Mouse (Mus musculus): ENCODE measurements around the gene Sbk3.

Sbk3 gene

DNA sequence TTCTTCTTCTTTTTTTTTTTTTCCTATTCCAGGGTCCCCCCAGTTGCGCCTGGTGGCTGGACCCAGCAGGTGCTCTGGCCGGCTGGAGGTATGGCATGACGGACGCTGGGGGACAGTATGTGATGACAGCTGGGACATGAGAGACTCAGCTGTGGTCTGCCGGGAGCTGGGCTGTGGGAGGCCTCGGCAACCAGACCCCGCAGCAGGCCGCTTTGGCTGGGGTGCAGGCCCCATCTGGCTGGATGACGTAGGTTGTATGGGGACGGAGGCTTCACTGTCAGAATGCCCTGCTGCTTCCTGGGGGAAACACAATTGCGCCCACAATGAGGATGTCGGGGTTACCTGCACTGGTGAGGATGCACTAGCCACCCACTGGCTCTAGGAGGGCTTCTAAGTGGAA lies 37.9 kb downstream of the Sbk3 start:
- DNase-seq (ENCODE audit: low read depth, low spot score) = no peak

DNA sequence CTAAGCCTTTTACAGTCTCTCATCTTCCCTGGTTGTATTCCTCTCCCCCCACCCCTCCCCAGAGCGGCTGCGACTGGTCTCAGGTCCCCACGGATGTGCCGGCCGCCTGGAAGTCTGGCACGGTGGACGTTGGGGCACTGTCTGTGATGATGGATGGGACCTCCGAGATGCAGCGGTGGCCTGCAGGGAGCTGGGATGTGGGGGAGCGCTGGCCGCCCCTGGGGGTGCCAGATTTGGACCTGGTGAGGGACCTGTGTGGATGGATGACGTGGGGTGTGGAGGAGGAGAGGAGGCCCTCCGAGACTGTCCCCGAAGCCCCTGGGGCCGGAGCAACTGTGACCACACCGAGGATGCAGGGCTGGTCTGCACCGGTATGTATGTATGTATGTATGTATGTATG lies 42.6 kb downstream of the Sbk3 start:
- no peak for DNase-seq (ENCODE audit: low read depth, low spot score)

DNA sequence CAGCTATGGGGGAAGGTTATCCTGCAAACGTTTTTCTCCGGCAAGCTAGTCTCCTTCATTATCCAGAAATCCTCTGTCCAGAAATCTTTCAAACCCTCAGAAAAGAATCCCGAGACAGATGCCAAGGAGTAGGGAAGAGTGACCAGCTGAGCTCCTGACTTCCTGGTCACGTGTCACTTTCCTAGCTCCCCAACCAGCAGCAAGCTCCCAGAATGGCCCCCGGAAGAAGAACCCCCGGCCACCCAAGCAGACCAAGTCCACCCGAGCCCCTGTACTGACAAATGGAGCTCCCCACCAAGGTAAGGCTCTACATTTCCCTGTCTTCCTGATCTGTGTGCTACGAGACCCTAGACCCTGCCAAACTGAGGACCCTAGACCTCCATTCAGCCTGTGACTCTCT lies 43.3 kb downstream of the Sbk3 start:
- no peak for DNase-seq (ENCODE audit: low read depth, low spot score)

DNA sequence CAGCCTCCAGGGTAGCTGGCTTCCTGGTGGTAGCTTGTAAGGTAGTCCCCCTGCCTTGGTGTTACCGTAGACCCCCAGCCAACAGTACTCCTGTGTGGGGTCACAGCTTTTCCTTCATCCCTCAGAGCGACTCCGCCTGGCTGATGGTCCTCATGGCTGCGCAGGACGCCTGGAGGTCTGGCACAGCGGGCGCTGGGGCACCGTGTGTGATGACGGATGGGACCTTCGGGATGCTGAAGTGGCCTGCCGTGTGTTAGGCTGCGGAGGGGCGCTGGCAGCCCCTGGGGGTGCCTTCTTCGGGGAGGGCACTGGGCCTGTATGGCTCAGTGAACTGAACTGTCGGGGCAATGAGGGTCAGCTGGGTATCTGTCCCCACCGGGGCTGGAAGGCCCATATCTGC lies 44.1 kb downstream of the Sbk3 start:
- DNase-seq (ENCODE audit: low read depth, low spot score) = no peak

DNA sequence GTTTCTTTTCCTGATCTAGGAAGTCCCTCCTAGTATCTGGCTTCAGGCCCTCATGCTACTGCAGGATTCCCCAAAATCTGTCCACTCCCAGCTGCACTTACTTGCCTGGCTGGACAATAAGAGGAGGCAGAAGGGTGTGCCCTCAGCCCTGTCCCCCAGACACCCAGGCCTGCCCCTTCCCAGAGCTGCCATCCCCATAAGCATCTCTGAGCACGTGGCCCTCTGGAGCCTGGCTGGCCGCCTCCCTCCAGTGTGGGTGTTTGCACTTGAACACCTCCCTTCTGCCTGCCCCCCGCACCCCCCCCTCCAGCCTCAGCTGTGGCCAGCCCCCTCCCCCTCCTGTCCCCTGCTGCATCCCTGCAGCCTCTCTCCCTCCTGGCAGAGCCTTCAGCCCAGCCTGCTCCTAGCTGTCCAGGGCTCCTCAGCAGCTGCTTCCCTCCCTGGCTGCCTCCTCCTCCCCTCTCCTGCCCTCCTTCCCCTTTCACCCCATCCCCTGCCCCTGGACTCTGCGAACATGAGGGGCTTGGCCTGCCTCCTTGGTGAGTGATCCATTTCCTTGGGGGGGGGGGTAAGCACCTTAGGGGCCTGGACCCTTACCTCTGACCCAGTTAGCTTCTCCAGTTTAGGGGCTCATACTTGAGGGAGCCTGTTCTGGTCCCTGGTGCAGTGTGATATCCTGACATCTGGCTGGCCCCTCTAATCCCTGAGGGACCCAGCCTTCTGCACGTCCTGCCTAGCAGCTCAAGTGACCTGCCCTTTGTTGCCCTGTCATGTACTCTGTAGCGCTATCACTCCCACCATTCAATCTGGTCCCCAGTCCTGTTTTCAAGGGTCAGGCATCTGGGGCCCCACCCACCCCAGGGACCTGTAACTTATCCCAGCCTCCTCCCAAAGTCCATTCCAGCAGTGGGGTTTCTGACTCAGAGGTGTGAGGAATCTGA lies 45.3 kb downstream of the Sbk3 start, which contains the start of gene Ssc5d:
Gene Ssc5d, plus strand, starts transcription at position 345 of the 941 bp plus-strand sequence.
- DNase-seq (ENCODE audit: low read depth, low spot score) = no peak

DNA sequence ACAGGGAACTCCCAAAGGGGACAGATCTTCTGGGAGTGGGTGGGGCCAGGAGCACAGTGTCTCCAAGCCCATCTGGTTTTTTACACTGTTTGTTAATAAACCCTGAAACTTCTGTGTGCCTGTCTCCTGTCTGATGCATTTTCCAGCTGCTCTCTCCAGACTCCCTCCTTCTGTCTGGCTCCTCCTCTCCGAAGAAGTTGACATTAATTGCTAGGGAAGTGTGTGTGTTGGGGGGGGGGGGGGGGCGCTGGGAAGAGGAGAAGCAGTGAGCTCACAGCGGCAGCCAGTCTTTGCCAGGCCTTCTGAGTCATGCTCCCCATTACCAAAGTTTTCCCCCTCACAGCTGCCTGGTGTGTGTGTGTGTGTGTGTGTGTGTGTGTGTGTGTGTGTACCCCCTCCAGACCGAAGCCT lies 46.1 kb downstream of the Sbk3 start:
- no peak for DNase-seq (ENCODE audit: low read depth, low spot score)

DNA sequence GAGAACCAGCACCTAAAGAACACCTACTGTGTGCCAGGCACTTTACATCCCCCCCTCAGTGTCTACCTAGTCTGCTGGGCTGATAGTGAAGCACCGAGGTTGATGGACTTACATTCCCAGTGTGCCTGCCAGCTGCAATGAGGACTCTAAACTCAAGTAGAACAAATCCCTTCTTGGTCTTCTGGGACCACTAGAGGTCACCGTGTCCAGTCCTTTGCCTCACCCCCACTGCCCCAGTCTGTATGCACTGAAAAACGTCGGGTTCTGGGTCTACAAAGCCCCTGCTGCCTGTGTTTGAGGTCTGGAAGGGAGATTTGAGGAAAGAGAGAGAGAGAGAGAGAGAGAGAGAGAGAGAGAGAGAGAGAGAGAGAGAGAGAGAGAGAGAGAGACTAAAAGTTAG lies 46.5 kb downstream of the Sbk3 start:
- DNase-seq (ENCODE audit: low read depth, low spot score) = no peak

DNA sequence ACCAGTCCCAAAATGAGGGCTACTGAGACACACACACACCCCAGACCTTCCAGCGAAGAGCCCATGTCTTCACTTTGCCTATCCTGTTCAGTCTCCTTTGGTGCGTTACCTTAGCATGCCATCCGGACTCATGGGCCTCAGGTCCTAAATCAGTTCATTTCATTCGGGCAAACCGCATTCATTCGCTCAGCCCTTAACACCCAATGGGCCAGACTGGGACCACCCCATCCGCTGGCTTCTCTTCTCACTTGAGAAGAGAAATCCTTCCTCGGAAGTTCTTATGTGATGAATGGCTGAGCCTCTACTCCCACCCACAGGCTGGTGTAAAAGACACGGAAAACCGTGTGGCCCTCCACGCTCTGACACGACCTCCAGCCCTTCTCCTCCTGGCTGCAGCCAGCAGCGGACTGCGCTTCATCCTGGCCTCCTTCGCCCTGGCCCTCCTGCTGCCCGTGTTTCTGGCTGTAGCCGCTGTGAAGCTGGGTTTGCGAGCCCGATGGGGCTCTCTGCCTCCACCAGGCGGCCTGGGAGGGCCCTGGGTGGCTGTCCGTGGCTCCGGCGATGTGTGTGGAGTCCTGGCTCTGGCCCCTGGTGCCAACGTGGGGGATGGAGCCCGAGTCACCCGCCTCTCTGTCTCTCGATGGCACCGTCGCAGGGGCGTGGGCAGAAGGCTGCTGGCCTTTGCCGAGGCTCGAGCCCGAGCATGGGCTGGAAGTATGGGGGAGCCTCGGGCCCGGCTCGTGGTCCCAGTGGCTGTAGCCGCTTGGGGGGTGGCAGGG lies 47.2 kb downstream of the Sbk3 start:
- no peak for DNase-seq (ENCODE audit: low read depth, low spot score)

DNA sequence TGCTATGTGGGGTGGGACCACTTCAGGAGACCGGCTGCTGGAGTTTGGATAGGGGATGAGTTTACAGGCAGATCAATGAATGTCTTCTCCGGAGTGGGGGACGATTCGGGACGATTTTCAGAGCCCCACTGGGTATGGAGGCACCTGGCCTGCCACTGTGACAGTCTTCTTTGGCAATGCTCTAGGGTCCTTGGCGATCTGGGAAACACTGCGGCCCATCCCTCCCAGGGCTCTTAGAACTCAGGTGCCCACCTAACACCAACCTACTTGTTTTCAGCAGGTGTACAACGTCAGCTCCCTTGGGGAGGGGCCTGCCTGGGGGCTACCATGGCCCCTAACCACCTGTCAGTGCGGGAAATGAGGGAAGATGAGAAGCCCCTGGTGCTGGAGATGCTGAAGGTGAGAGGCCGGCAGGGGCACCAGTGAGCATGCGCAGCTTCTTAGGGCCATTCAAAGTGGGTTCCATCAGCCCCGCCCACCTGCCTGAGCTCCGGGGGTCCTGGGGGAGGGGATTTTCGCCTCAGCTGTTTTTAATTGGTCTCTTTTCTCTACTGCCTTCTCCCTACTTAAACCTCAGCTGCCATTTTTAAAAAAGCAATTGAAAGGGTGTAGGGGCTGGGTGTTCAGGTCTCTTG lies 47.9 kb downstream of the Sbk3 start:
- no peak for DNase-seq (ENCODE audit: low read depth, low spot score)

DNA sequence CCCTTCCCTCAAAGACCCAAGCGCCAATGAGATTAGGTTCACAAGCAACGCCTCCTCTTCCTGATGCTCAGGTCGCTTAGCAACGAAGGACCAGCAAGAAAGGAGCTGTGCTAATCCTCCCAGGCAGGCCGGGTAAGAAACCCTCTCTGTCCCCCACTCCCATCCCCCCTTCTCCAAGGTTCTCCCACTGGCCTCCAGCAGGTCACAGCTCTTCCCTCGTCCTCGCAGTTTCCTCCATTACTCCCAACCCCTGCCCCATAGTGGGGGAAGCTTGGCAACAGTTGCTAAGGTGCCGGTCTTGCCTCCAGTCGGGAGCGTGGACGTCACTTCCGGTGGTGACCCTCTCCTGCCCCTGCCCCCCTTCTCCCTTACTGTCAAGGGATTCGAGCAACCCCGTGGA lies 48.5 kb downstream of the Sbk3 start:
- DNase-seq (ENCODE audit: low read depth, low spot score) = no peak

DNA sequence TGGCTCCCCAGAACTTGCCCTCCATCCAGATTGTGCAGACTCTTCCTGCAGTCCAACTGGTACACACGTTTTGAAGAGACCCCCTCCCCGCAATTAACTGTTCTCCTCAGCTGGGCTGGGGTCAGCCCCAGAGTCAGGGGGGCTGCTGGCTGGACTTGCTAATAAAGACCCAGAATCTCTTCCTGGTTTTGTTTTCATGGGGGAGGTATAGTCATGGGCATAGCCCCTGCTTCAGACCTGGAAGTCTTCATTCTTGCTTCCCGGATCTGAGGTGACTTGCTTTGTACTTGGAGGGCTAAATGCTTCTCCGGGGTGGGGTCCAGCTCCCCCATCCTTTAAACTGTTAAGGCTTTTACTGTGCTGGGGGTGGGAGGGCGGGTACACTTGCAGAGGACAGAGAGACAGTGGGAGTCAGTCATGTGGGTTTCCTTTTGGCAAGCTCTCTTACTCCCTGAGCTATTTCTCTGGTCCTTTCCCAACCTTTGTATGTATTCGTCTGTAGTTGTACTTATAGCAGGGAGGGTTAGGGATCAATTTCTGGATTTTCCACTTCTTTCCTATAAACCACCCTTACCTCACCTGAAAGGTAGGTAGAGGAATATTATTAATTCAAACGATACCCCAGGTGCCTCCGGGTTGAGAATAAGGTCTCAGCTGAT lies 49.0 kb downstream of the Sbk3 start, which contains the start of gene Nat14:
Gene Nat14, plus strand, starts transcription at position 205 of the 659 bp plus-strand sequence.
- DNase-seq (ENCODE audit: low read depth, low spot score) = no peak

DNA sequence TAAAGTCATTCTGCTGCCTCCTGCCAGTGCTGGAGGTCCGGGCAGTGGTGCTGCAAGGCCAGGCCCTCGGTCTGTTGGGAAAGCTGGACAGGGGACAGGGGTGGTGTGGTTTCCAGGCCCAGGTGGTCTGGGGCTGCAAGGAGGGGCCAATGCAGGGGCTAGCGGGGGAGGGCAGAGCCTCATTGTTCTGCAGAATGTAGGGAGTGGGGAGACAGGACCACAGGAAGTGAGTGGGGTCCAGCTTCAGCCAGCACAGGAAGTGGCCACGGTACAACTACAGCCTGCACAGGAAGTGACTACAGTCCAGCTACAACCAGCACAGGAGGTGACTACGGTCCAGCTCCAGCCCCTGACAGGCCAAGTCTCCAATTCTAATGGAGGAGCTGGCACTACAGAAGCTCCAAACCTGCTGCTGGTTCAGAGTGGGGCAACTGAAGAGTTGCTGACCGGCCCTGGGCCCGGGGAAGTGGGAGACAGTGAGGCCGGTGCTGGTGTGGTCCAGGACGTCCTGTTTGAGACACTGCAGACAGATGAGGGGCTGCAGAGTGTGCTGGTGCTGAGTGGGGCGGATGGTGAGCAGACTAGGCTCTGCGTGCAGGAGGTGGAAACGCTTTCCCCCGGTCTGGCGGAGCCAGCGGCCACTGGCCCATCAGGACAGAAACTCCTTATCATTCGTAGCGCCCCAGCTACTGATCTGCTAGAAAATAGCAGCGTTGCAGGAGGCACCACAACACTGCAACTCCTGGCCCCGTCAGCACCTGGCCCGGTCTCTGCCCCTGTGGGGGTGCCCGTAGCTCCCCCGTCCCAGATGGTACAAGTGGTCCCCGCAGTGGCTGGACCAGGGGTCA lies 49.8 kb downstream of the Sbk3 start:
- DNase-seq (ENCODE audit: low read depth, low spot score) = no peak

DNA sequence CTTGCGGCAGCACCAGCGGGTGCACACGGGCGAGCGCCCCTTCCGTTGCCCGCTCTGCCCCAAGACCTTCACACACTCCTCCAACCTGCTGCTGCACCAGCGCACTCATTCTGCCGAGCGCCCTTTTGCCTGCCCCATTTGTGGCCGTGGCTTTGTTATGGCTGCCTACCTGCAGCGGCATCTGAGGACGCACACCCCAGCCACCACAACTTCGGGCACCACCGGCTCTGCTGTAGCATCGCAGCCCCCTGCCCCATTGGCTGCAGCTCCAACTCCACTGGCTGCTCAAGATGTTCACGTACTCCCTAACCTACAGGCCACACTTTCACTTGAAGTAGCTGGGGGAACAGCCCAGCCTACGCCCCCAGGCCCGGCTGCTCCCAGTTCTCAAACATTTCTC lies 50.5 kb downstream of the Sbk3 start:
- no peak for DNase-seq (ENCODE audit: low read depth, low spot score)

DNA sequence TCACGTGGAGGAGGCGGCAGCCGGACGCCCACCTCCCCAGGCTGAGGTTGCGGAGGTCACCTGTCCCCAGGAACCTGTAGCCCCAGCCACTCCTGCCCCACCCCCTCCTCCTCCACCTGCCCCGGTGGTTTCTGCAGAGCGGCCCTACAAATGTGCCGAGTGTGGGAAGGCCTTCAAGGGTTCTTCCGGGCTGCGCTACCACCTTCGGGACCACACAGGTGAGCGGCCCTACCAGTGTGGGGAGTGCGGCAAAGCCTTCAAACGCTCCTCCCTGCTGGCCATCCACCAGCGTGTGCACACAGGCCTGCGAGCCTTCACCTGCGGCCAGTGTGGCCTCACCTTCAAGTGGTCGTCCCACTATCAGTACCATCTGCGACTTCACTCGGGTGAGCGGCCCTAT lies 51.0 kb downstream of the Sbk3 start:
- DNase-seq (ENCODE audit: low read depth, low spot score) = no peak

DNA sequence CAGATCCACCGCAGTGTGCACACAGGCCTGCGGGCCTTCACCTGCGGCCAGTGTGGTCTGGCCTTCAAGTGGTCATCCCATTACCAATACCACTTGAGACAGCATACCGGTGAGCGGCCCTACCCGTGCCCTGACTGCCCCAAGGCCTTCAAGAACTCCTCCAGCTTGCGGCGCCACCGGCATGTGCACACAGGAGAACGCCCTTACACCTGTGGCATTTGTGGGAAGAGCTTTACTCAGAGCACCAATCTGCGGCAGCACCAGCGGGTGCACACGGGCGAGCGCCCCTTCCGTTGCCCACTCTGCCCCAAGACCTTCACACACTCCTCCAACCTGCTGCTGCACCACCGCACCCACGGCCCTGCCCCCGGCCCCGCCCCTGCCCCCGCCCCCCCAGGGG lies 51.9 kb downstream of the Sbk3 start:
- DNase-seq (ENCODE audit: low read depth, low spot score) = no peak

DNA sequence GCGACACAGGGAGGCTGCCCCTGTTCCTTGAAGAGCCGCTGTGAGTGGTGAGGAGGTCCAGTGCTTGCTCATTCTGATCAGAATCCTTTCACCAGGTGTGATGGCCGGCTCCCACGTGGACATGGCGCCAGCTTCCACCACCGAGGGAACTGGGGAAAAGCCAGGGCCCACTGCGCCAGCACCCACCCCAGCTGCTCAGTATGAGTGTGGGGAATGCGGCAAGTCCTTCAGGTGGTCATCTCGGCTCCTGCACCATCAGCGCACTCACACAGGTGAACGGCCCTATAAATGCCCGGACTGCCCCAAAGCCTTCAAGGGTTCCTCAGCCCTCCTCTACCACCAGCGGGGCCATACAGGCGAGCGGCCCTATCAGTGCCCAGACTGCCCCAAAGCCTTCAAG lies 52.3 kb downstream of the Sbk3 start:
- no peak for DNase-seq (ENCODE audit: low read depth, low spot score)

DNA sequence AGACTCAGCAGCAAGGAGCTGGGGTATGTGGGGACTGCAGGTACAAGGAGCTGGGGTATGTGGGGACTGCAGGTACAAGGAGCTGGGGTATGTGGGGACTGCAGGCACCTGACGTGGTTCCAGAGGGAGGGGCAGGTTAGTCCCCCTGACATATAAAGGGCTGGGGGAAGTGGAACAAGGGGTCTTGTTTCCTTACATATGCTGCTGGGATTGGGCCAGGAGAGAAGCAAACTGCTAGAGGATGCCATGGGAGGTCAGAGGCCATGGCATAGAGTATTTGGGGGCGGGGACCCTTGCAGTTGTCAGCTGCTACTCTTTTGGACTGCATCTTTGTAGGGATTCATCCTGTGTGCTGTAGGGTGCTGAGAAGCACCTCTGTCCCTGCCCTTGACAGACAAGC lies 53.5 kb downstream of the Sbk3 start:
- DNase-seq (ENCODE audit: low read depth, low spot score) = no peak

DNA sequence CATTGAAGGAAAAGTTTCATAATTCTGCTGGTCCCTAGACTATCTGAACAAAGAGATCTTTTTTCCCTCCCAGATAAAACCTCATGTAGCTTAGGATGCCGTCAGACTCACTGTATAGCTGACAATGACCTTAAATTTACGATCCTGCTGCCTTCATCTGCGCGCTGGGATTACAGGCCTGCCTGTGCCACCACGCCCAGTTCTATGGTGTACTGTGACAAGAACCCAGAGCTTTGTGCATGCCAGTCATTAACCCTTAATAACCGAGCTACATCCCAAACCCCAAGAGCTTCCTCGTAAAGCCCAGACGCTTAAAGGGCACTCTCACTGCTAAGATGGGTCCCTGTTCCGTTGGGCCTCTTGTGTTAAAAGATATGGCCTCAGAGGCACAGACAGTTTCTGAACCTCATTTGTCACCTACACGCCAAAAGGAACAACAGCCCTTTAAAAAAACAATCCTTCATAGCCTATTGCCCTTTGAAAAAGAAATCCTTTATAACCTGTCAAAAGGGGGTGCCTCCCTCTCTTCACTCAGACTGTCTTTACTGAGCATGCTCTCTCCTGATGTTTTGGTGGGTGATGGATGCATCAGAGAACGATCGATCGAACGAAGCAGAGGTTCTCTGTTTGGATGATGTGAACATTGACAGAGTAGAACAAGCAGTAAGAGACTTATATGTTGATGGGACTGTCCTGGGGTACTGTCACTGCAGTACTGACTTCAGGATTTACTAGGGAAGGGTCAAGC lies 55.1 kb downstream of the Sbk3 start:
- no peak for DNase-seq (ENCODE audit: low read depth, low spot score)
